Mouse (Mus musculus): ENCODE results near the gene Zfp275. TPM values are rescaled to one million over a fixed set of nuclear protein-coding genes. Genes with fewer than 3 reads are reported as not detected.

Zfp275 gene
- polyA plus RNA-seq, 1 experiment, result 22.8 TPM

Other genes with a start within 250 kb of the Zfp275 start
- gene Xlr3a, start 245.5 kb upstream of the Zfp275 start, polyA plus RNA-seq (2012; rRNA removed), result 1.7 and 2.3 TPM in 2 replicates
- gene Gm14685, start 225.6 kb upstream of the Zfp275 start, polyA plus RNA-seq (2012; rRNA removed), result 1.00 and 1.9 TPM in 2 replicates
- gene Xlr5b, start 193.8 kb upstream of the Zfp275 start, polyA plus RNA-seq (2012; rRNA removed), result not detected in 2 replicates
- 0.35 and 0.55 TPM in 2 replicates for gene DXBay18, start 193.2 kb upstream of the Zfp275 start, polyA plus RNA-seq (2012; rRNA removed)
- not detected in 2 replicates for gene Spin2d, start 165.6 kb upstream of the Zfp275 start, polyA plus RNA-seq (2012; rRNA removed)
- 1.2 and 1.4 TPM in 2 replicates for gene Xlr3b, start 150.4 kb upstream of the Zfp275 start, polyA plus RNA-seq (2012; rRNA removed)
- 0.63 and 1.0 TPM in 2 replicates for gene Xlr4b, start 128.3 kb upstream of the Zfp275 start, polyA plus RNA-seq (2012; rRNA removed)
- gene F8a, start 114.3 kb upstream of the Zfp275 start, polyA plus RNA-seq (2012; rRNA removed), result 7.2 and 12.1 TPM in 2 replicates
- gene Xlr4c, start 99.5 kb upstream of the Zfp275 start, polyA plus RNA-seq (2012; rRNA removed), result 0.81 and 1.4 TPM in 2 replicates
- 0.18 and 0.31 TPM in 2 replicates for gene Xlr3c, start 77.2 kb upstream of the Zfp275 start, polyA plus RNA-seq (2012; rRNA removed)
- not detected in 2 replicates for gene Xlr5a, start 49.6 kb upstream of the Zfp275 start, polyA plus RNA-seq (2012; rRNA removed)
- gene Xlr5c, start 49.6 kb upstream of the Zfp275 start, polyA plus RNA-seq (2012; rRNA removed), result not detected in 2 replicates
- not detected in 2 replicates for gene Gm45015, start 5.8 kb upstream of the Zfp275 start, polyA plus RNA-seq (2012; rRNA removed)
- 0.08 and 0.14 TPM in 2 replicates for gene Gm18336, start 56.1 kb downstream of the Zfp275 start, polyA plus RNA-seq (2012; rRNA removed)
- gene Zfp92, start 68.5 kb downstream of the Zfp275 start, polyA plus RNA-seq (2012; rRNA removed), result 0.09 and 0.12 TPM in 2 replicates
- gene Trex2, start 92.7 kb downstream of the Zfp275 start, polyA plus RNA-seq (2012; rRNA removed), result 3.7 and 5.0 TPM in 2 replicates
- gene Haus7, start 116.4 kb downstream of the Zfp275 start, polyA plus RNA-seq (2012; rRNA removed), result 16.0 and 22.5 TPM in 2 replicates
- 230 and 333 TPM in 2 replicates for gene Bgn, start 141.0 kb downstream of the Zfp275 start, polyA plus RNA-seq (2012; rRNA removed)
- gene Atp2b3, start 160.5 kb downstream of the Zfp275 start, polyA plus RNA-seq (2012; rRNA removed), result 54.0 and 55.9 TPM in 2 replicates

All from gonadal fat pad, adult 2 months (tissue).